Mouse (Mus musculus) embryonic facial prominence, embryonic 12.5 days (tissue): Measurements from ENCODE around the gene Slc17a6. TPM values are rescaled to one million over a fixed set of nuclear protein-coding genes. Genes with fewer than 3 reads are reported as not detected.

ENCODE experiments used
- ATAC-seq: fragments of 200-750 bp; cut with Nextera tagmentation; 2 replicates; pipeline ENCODE4 v1.8.0; 2017; ENCODE audit not compliant: insufficient number of reproducible peaks, insufficient read depth, low FRiP score, low TSS enrichment
- H3K27ac ChIP-seq: fragments of 300-500 bp; sonication (generic); 2 replicates; pipeline ENCODE4 v1.5.1; 2016; ENCODE audit warnings: mild to moderate bottlenecking
- H3K27me3 ChIP-seq: fragments of 300-500 bp; sonication (generic); 2 replicates; pipeline ENCODE4 v1.6.1; 2016; ENCODE audit warnings: mild to moderate bottlenecking, moderate library complexity
- H3K36me3 ChIP-seq: fragments of 300-500 bp; sonication (generic); 2 replicates; pipeline ENCODE4 v1.6.1; 2016; ENCODE audit warnings: mild to moderate bottlenecking
- H3K4me1 ChIP-seq: fragments of 300-500 bp; sonication (generic); 2 replicates; pipeline ENCODE4 v1.6.1; 2016
- H3K4me2 ChIP-seq: fragments of 300-500 bp; sonication (generic); replicated peaks from 2 replicates; pipeline ENCODE4 v1.6.1; 2016; ENCODE audit warnings: mild to moderate bottlenecking, moderate library complexity
- H3K4me3 ChIP-seq: fragments of 300-500 bp; sonication (generic); 2 replicates; pipeline ENCODE4 v1.5.1; 2016; ENCODE audit warnings: mild to moderate bottlenecking
- H3K9ac ChIP-seq: fragments of 300-500 bp; sonication (generic); 2 replicates; pipeline ENCODE4 v1.6.1; 2016; ENCODE audit warnings: mild to moderate bottlenecking, moderate library complexity
- H3K9me3 ChIP-seq: fragments of 300-500 bp; sonication (generic); 2 replicates; pipeline ENCODE4 v1.6.1; 2016; ENCODE audit warnings: mild to moderate bottlenecking, moderate library complexity
- WGBS: fragments of 180-500 bp; shearing (Covaris S2); methylation state at CpG from one replicate; pipeline ENCODE4 v1.1.7; 2016; 5-methylcytosine and 5-hydroxymethylcytosine counted together
- polyA plus RNA-seq: library from polyadenylated mRNA; unstranded; fragments of >200 nt; fragmentation: Nextera tagmentation; extraction: Ambion mirVana; gene quantifications from 2 replicates; pipeline ENCODE4 v1.2.1, GENCODE M21; 2016

Slc17a6 gene
- polyA plus RNA-seq, result 4.6 and 6.3 TPM in 2 replicates

DNA sequence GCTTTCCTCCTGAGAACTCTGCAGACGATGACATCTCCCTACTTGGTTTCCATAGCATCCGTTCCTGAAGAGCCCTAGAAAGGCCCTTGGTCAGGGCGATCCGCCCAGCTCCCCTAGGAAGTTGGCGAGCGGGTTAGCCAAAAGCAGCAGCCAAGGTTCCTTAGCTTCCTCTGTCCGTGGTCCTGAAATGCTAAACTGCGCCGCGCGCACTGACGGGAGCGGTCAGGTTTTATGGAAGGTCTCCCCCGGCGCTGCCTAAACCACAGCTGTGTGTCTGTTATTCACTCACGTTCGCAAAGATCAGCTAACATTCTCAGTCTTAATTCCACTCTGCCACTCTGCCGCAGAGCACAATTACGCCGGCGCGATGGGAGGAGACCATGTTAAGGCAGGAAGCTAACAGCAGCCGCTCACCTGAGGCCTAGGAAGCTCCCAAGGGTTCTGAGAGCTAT, at the start of gene Slc17a6:
Gene Slc17a6 (plus strand): TSS at position 313 of the 452 bp plus-strand sequence.
- H3K27me3 ChIP-seq, result peaks cover 44% of the 10 kb centered on the region
- no peak within 1 kb of the TSS for H3K9ac ChIP-seq
- H3K27ac ChIP-seq, result no peak within 1 kb of the TSS
- H3K4me3 ChIP-seq, result no peak within 1 kb of the TSS
- H3K36me3 ChIP-seq, result no peaks in the 10 kb centered on the region
- 1% methylated on average over 23 of the region's 23 CpGs for WGBS
- no peaks in the 10 kb centered on the region for H3K4me1 ChIP-seq
- no peaks in the 10 kb centered on the region for H3K9me3 ChIP-seq
- no peak within 1 kb of the TSS for H3K4me2 ChIP-seq
- peak; percentile 52; the same call in 1 of the 2 replicates for ATAC-seq

DNA sequence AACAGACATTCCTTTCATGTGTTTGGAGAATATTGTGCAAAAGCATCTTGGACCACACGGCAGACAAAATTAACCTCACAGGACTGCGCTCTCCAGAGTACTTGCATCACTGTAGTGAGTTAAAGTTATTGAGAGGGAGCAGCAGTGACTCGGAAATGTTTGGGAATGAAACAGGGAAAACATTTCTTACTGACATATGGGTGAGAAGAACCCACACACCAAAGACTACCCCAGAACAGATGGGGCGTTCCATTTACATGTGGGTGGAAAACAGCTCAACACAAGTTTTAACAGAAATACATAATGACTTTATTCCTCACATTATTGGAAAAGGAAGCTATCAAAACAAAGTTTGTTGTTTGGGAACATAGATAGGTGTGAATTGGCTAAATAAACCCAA, 21.8 kb upstream of the Slc17a6 start:
- no peaks in the 10 kb centered on the region for H3K9me3 ChIP-seq
- 80% methylated on average over 4 of the region's 4 CpGs for WGBS
- no peak for ATAC-seq

DNA sequence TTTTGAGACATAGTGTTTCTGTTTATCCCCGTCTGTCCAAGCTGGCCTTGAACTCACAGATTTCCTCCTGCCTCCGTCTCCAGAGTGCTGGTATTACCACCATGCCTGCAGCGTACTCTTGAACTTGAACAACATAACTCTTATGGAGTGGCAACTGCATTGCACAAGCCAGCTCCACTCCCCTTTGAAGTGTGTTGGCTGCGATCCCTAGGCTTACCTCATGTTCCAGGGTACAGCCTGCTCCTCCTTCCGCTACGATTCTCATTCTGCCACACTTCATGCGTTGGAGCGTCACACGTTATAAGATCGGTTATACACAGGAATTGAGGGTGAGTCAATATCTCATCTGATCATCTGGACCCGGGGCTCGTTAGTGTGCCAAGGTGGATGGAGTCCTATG, 18.1 kb upstream of the Slc17a6 start:
- WGBS, result 89% methylated on average over 12 of the region's 12 CpGs
- H3K27me3 ChIP-seq, result no peaks in the 10 kb centered on the region
- no peak for ATAC-seq

More for the DNA sequence above, 21.8 kb upstream of the Slc17a6 start:
- Histone ChIP-seq H3K27me3 (no peaks in the 10 kb centered on the region), H3K27ac (no peak overlapping the region), H3K9ac (no peak overlapping the region), H3K4me1 (no peaks in the 10 kb centered on the region), H3K36me3 (no peaks in the 10 kb centered on the region), H3K4me2 (no peak overlapping the region), H3K4me3 (no peak overlapping the region)

GRCm38 (mm10) chr7:51614404-51614803, 7.4 kb upstream of the Slc17a6 start:
- 40% methylated on average over 5 of the region's 5 CpGs for WGBS
- H3K4me3 ChIP-seq, result no peak overlapping the region
- ATAC-seq, result no peak

More for the DNA sequence above, 18.1 kb upstream of the Slc17a6 start:
- Histone ChIP-seq H3K9me3 (no peaks in the 10 kb centered on the region), H3K4me1 (no peaks in the 10 kb centered on the region), H3K27ac (no peak overlapping the region), H3K36me3 (no peaks in the 10 kb centered on the region), H3K4me3 (no peak overlapping the region), H3K9ac (no peak overlapping the region), H3K4me2 (no peak overlapping the region)

GRCm38 (mm10) chr7:51617941-51618340, 3.9 kb upstream of the Slc17a6 start:
- Histone ChIP-seq H3K4me1 (no peaks in the 10 kb centered on the region), H3K27ac (no peak overlapping the region), H3K36me3 (no peaks in the 10 kb centered on the region), H3K4me2 (no peak overlapping the region), H3K9ac (no peak overlapping the region), H3K27me3 (peaks cover 15% of the 10 kb centered on the region), H3K4me3 (no peak overlapping the region), H3K9me3 (no peaks in the 10 kb centered on the region)
- ATAC-seq, result no peak

More at GRCm38 (mm10) chr7:51614404-51614803, 7.4 kb upstream of the Slc17a6 start:
- no peak overlapping the region for H3K4me2 ChIP-seq
- H3K27me3 ChIP-seq, result no peaks in the 10 kb centered on the region
- no peaks in the 10 kb centered on the region for H3K4me1 ChIP-seq
- no peaks in the 10 kb centered on the region for H3K9me3 ChIP-seq
- H3K27ac ChIP-seq, result no peak overlapping the region
- H3K9ac ChIP-seq, result no peak overlapping the region
- no peaks in the 10 kb centered on the region for H3K36me3 ChIP-seq

- ATAC-seq, result no peak
- H3K36me3 ChIP-seq, result no peaks in the 10 kb centered on the region
These were observed 3.4 kb upstream of the Slc17a6 start for GRCm38 (mm10) chr7:51618412-51618811.

DNA sequence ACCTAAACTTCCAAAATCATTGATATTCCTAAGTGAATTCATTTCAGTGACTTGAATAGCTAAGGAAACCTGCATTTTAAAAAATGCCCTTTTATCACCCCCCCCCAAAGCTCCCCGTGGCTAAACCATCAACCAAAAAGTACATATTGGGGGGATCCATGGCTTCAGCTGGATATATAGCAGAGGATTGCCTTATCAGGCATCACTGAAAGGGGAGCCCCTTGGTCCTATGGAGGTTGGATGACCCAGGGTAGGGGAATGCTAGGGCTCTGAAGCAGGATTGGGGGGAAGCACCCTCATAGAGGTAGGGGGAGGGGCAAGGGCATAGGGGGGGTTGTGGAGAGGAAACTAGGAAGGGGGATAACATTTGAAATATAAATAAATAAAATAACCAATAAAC, 1.8 kb upstream of the Slc17a6 start:
- ATAC-seq, result no peak
- Histone ChIP-seq H3K27me3 (peaks cover 31% of the 10 kb centered on the region), H3K4me2 (no peak overlapping the region), H3K9ac (no peak overlapping the region), H3K27ac (no peak overlapping the region), H3K36me3 (no peaks in the 10 kb centered on the region), H3K9me3 (no peaks in the 10 kb centered on the region), H3K4me3 (no peak overlapping the region), H3K4me1 (no peaks in the 10 kb centered on the region)
- 42% methylated on average over 1 of the region's 1 CpGs for WGBS

More at GRCm38 (mm10) chr7:51618412-51618811, 3.4 kb upstream of the Slc17a6 start:
- Histone ChIP-seq H3K4me3 (no peak overlapping the region), H3K4me1 (no peaks in the 10 kb centered on the region), H3K9ac (no peak overlapping the region), H3K27me3 (peaks cover 16% of the 10 kb centered on the region), H3K9me3 (no peaks in the 10 kb centered on the region), H3K4me2 (no peak overlapping the region), H3K27ac (no peak overlapping the region)
- 28% methylated on average over 2 of the region's 2 CpGs for WGBS

DNA sequence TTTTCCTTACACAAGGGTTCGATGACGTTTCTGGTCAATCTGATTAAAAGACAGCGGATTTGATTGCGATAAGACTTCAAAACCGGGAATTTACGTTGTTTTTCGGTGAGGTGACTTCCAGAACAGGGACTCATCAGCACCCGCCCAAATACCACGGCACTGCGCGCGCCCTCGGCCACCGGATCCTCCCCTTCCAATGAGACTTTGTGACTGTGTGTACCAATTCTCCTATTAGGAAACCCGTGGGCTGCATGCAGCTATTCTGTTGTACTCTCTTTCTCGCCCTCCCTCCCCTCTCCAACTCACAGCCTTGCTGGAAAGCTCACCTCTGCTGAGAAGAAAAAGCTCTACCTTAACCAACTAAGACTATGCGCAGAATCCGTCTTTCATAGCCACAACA, 390 bp downstream of the Slc17a6 start:
- Histone ChIP-seq H3K4me3 (no peak overlapping the region), H3K27ac (no peak overlapping the region), H3K9me3 (no peaks in the 10 kb centered on the region), H3K36me3 (no peaks in the 10 kb centered on the region), H3K4me2 (no peak overlapping the region), H3K27me3 (peaks cover 48% of the 10 kb centered on the region), H3K4me1 (no peaks in the 10 kb centered on the region), H3K9ac (no peak overlapping the region)
- ATAC-seq, result no peak
- WGBS, result 2% methylated on average over 18 of the region's 18 CpGs

DNA sequence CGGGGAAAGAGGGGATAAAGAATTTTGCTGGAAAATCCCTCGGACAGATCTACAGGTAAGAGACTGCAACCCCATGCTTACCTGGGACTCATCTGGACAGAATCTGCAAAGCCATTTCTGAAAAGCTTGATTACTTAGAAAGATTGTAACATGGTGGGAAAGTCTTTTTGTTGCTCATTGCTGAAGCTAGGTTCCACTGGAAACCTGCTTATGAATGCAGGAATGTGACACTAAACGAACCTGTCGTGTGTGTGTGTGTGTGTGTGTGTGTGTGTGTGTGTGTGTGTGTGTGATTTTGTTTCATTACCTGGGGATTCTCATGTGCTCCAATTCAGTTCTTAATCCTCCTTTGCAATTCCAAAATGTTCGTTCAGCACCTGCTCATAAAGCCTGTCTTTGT, 860 bp downstream of the Slc17a6 start:
- Histone ChIP-seq H3K9ac (no peak overlapping the region), H3K4me2 (no peak overlapping the region), H3K4me3 (no peak overlapping the region), H3K36me3 (no peaks in the 10 kb centered on the region), H3K27me3 (peaks cover 53% of the 10 kb centered on the region), H3K9me3 (no peaks in the 10 kb centered on the region), H3K27ac (no peak overlapping the region), H3K4me1 (no peaks in the 10 kb centered on the region)
- WGBS, result 4% methylated on average over 5 of the region's 5 CpGs
- ATAC-seq, result no peak

- no peaks in the 10 kb centered on the region for H3K4me1 ChIP-seq
- ATAC-seq, result no peak
- WGBS, result 1% methylated on average over 4 of the region's 4 CpGs
- H3K4me2 ChIP-seq, result no peak overlapping the region
- no peaks in the 10 kb centered on the region for H3K36me3 ChIP-seq
- H3K27me3 ChIP-seq, result peaks cover 62% of the 10 kb centered on the region
- H3K27ac ChIP-seq, result no peak overlapping the region
- H3K9me3 ChIP-seq, result no peaks in the 10 kb centered on the region
- no peak overlapping the region for H3K4me3 ChIP-seq
- no peak overlapping the region for H3K9ac ChIP-seq
These were observed 2.6 kb downstream of the Slc17a6 start for GRCm38 (mm10) chr7:51624336-51624897.

GRCm38 (mm10) chr7:51625161-51625560, 3.4 kb downstream of the Slc17a6 start:
- WGBS, result 1% methylated on average over 23 of the region's 23 CpGs
- peaks cover 63% of the 10 kb centered on the region for H3K27me3 ChIP-seq
- H3K27ac ChIP-seq, result no peak overlapping the region
- no peaks in the 10 kb centered on the region for H3K4me1 ChIP-seq
- H3K9me3 ChIP-seq, result no peaks in the 10 kb centered on the region
- no peak overlapping the region for H3K4me2 ChIP-seq
- no peak overlapping the region for H3K4me3 ChIP-seq
- no peak overlapping the region for H3K9ac ChIP-seq
- ATAC-seq, result no peak
- H3K36me3 ChIP-seq, result no peaks in the 10 kb centered on the region

DNA sequence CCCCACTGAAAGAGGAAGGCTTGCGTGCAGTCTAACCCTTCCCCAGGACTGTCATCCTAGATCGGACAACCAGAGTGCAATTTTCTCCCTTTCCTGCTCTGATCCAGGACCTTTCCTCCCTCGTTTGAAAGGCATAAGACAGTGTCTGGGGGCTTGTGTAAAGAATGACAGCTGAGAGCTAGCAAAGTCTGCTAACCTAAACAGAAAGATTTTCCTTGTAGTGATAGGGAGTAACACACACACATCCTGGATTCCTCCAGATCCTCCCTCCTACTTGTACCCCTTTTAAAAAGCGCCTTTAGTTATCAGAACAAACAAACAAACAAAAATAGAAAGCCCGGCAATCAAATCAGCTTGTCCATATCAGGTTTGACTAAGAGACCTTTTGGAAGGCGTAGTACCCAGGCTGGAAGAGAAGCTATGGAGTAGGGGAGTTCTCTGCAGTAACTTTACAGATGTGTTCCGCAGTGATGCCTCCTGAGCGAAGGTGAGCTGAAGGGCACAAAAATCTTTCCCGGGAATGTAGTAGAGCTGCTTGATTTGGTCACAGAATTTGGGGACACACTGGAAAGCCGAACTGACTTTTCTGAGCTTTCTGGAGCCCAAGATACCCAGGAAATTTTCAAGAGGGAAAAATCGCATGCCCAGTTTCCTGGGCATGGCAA, 3.9 kb downstream of the Slc17a6 start:
- H3K27me3 ChIP-seq, result peaks cover 61% of the 10 kb centered on the region
- no peak overlapping the region for H3K9ac ChIP-seq
- WGBS, result 2% methylated on average over 11 of the region's 11 CpGs
- no peaks in the 10 kb centered on the region for H3K4me1 ChIP-seq
- ATAC-seq, result no peak
- no peak overlapping the region for H3K4me3 ChIP-seq
- H3K4me2 ChIP-seq, result no peak overlapping the region
- H3K9me3 ChIP-seq, result no peaks in the 10 kb centered on the region
- H3K36me3 ChIP-seq, result no peaks in the 10 kb centered on the region
- no peak overlapping the region for H3K27ac ChIP-seq
